Mouse (Mus musculus) stomach, embryonic 14.5 days (tissue): ENCODE measurements around the gene Stxbp1. TPM values are rescaled to one million over a fixed set of nuclear protein-coding genes. Genes with fewer than 3 reads are reported as not detected.

Source experiments
- ATAC-seq: fragments of 200-750 bp; cut with Nextera tagmentation; 2 replicates; pipeline ENCODE4 v1.8.0; 2017; ENCODE audit warnings: low read depth, moderate TSS enrichment; ENCODE audit not compliant: insufficient number of reproducible peaks, insufficient read depth, low FRiP score
- H3K27ac ChIP-seq: fragments of 300-500 bp; sonication (generic); 2 replicates; pipeline ENCODE4 v1.5.1; 2014; ENCODE audit warnings: mild to moderate bottlenecking, low read length, moderate library complexity, mixed read lengths
- H3K27me3 ChIP-seq: fragments of 300-500 bp; sonication (generic); 2 replicates; pipeline ENCODE4 v1.6.1; 2014; ENCODE audit warnings: low read length, control low read depth, mixed read lengths; ENCODE audit not compliant: control insufficient read depth, insufficient read depth
- H3K36me3 ChIP-seq: fragments of 300-500 bp; sonication (generic); 2 replicates; pipeline ENCODE4 v1.6.1; 2014; ENCODE audit warnings: mild to moderate bottlenecking, control low read depth, low read length, moderate library complexity, mixed read lengths; ENCODE audit not compliant: control insufficient read depth, insufficient read depth
- H3K4me1 ChIP-seq: fragments of 300-500 bp; sonication (generic); 2 replicates; pipeline ENCODE4 v1.6.1; 2014; ENCODE audit warnings: low read length, control low read depth, mixed read lengths; ENCODE audit not compliant: control insufficient read depth, insufficient read depth
- H3K4me2 ChIP-seq: fragments of 300-500 bp; sonication (generic); replicated peaks from 2 replicates; pipeline ENCODE4 v1.6.1; 2014; ENCODE audit warnings: low read depth, low read length, control low read depth
- H3K4me3 ChIP-seq: fragments of 300-500 bp; sonication (generic); 2 replicates; pipeline ENCODE4 v1.5.1; 2014; ENCODE audit warnings: low read depth, low read length, control low read depth
- H3K9ac ChIP-seq: fragments of 300-500 bp; sonication (generic); replicated peaks from 2 replicates; pipeline ENCODE4 v1.6.1; 2014; ENCODE audit warnings: low read depth, mild to moderate bottlenecking, control low read depth, low read length, moderate library complexity, mixed read lengths
- H3K9me3 ChIP-seq: fragments of 300-500 bp; sonication (generic); 2 replicates; pipeline ENCODE4 v1.6.1; 2016; ENCODE audit warnings: low read depth, low read length, control low read depth; ENCODE audit not compliant: control insufficient read depth
- WGBS: fragments of 180-500 bp; shearing (Covaris S2); extraction: QIAGEN DNeasy Blood & Tissue Kit; methylation state at CpG from one replicate; pipeline ENCODE4 v1.1.7; 2014; 5-methylcytosine and 5-hydroxymethylcytosine counted together
- polyA plus RNA-seq: library from polyadenylated mRNA; unstranded; fragments of >200 nt; fragmentation: Nextera tagmentation; extraction: Ambion mirVana; gene quantifications from 2 replicates; pipeline ENCODE4 v1.2.1, GENCODE M21; 2014

Gene Stxbp1
- polyA plus RNA-seq, 1 experiment from 2014 or later: 23.5 TPM

- 25% methylated on average over 8 of the region's 8 CpGs for WGBS
- H3K27ac ChIP-seq: no peak overlapping the region
Measured at GRCm38 (mm10) chr2:32824181-32824580, 22.9 kb downstream of the Stxbp1 start.

GRCm38 (mm10) chr2:32823579-32824154, 23.4 kb downstream of the Stxbp1 start:
- Histone ChIP-seq H3K27ac (no peak overlapping the region), H3K4me3 (no peak overlapping the region), H3K27me3 (no peaks in the 10 kb centered on the region), H3K36me3 (no peaks in the 10 kb centered on the region), H3K9ac (no peak overlapping the region), H3K4me2 (no peak overlapping the region), H3K4me1 (0 out of 2 replicates have a peak, but pooled peaks cover 10% of the 10 kb centered on the region), H3K9me3 (no peaks in the 10 kb centered on the region)
- WGBS: 49% methylated on average over 8 of the region's 8 CpGs
- ATAC-seq: no peak

More at GRCm38 (mm10) chr2:32824181-32824580, 22.9 kb downstream of the Stxbp1 start:
- Histone ChIP-seq H3K9ac (no peak overlapping the region), H3K4me3 (no peak overlapping the region), H3K27me3 (no peaks in the 10 kb centered on the region), H3K4me2 (no peak overlapping the region), H3K9me3 (no peaks in the 10 kb centered on the region), H3K4me1 (0 out of 2 replicates have a peak, but pooled peaks cover 10% of the 10 kb centered on the region), H3K36me3 (no peaks in the 10 kb centered on the region)
- ATAC-seq: no peak

GRCm38 (mm10) chr2:32823153-32823552, 23.9 kb downstream of the Stxbp1 start:
- H3K9me3 ChIP-seq: no peaks in the 10 kb centered on the region
- H3K4me2 ChIP-seq: no peak overlapping the region
- WGBS: 23% methylated on average over 11 of the region's 11 CpGs
- no peaks in the 10 kb centered on the region for H3K36me3 ChIP-seq
- H3K4me1 ChIP-seq: 0 out of 2 replicates have a peak, but pooled peaks cover 10% of the 10 kb centered on the region
- no peak overlapping the region for H3K9ac ChIP-seq
- no peak overlapping the region for H3K4me3 ChIP-seq
- H3K27ac ChIP-seq: no peak overlapping the region
- no peak for ATAC-seq
- H3K27me3 ChIP-seq: no peaks in the 10 kb centered on the region

GRCm38 (mm10) chr2:32822643-32823042, 24.4 kb downstream of the Stxbp1 start:
- H3K9ac ChIP-seq: no peak overlapping the region
- no peaks in the 10 kb centered on the region for H3K27me3 ChIP-seq
- ATAC-seq: no peak
- 0 out of 2 replicates have a peak, but pooled peaks cover 10% of the 10 kb centered on the region for H3K4me1 ChIP-seq
- WGBS: 79% methylated on average over 6 of the region's 6 CpGs
- no peaks in the 10 kb centered on the region for H3K36me3 ChIP-seq
- H3K27ac ChIP-seq: no peak overlapping the region
- H3K4me3 ChIP-seq: no peak overlapping the region
- no peak overlapping the region for H3K4me2 ChIP-seq
- no peaks in the 10 kb centered on the region for H3K9me3 ChIP-seq

GRCm38 (mm10) chr2:32821041-32821802, 25.8 kb downstream of the Stxbp1 start:
- H3K27ac ChIP-seq: no peak overlapping the region

GRCm38 (mm10) chr2:32818208-32818607, 28.8 kb downstream of the Stxbp1 start:
- Histone ChIP-seq H3K27me3 (no peaks in the 10 kb centered on the region), H3K4me3 (no peak overlapping the region), H3K4me2 (no peak overlapping the region), H3K9me3 (no peaks in the 10 kb centered on the region), H3K36me3 (no peaks in the 10 kb centered on the region), H3K4me1 (peaks cover 4% of the 10 kb centered on the region; the same call in 1 of the 2 replicates), H3K9ac (no peak overlapping the region), H3K27ac (no peak overlapping the region)
- 91% methylated on average over 5 of the region's 5 CpGs for WGBS
- no peak for ATAC-seq

More at GRCm38 (mm10) chr2:32821041-32821802, 25.8 kb downstream of the Stxbp1 start:
- Histone ChIP-seq H3K9ac (no peak overlapping the region), H3K4me2 (no peak overlapping the region), H3K36me3 (no peaks in the 10 kb centered on the region), H3K9me3 (no peaks in the 10 kb centered on the region), H3K4me1 (peaks cover 14% of the 10 kb centered on the region; the same call in 1 of the 2 replicates), H3K4me3 (no peak overlapping the region), H3K27me3 (no peaks in the 10 kb centered on the region)
- WGBS: 65% methylated on average over 11 of the region's 11 CpGs
- no peak for ATAC-seq

- WGBS: 76% methylated on average over 7 of the region's 7 CpGs
- Histone ChIP-seq H3K4me3 (no peak overlapping the region), H3K27ac (no peak overlapping the region; the same call in 1 of the 2 replicates), H3K36me3 (no peaks in the 10 kb centered on the region), H3K9ac (no peak overlapping the region), H3K9me3 (no peaks in the 10 kb centered on the region), H3K27me3 (no peaks in the 10 kb centered on the region), H3K4me2 (no peak overlapping the region), H3K4me1 (peaks cover 4% of the 10 kb centered on the region; the same call in 1 of the 2 replicates)
- no peak for ATAC-seq
Measured at GRCm38 (mm10) chr2:32817589-32817988, 29.5 kb downstream of the Stxbp1 start.

GRCm38 (mm10) chr2:32816946-32817581, 30.0 kb downstream of the Stxbp1 start:
- no peaks in the 10 kb centered on the region for H3K9me3 ChIP-seq
- no peaks in the 10 kb centered on the region for H3K36me3 ChIP-seq
- no peak overlapping the region for H3K4me3 ChIP-seq
- H3K27ac ChIP-seq: no peak overlapping the region; the same call in 1 of the 2 replicates
- ATAC-seq: no peak
- WGBS: 32% methylated on average over 17 of the region's 17 CpGs
- H3K4me1 ChIP-seq: peaks cover 4% of the 10 kb centered on the region; the same call in 1 of the 2 replicates
- no peak overlapping the region for H3K4me2 ChIP-seq
- no peak overlapping the region for H3K9ac ChIP-seq
- no peaks in the 10 kb centered on the region for H3K27me3 ChIP-seq
